Mouse (Mus musculus) urinary bladder, postnatal 10 days (tissue): ENCODE data around the gene Pax8.

Experiments
- DNase-seq: peaks from one replicate; pipeline ENCODE4 v3.0.0; 2022; ENCODE audit warnings: low spot score

The Pax8 gene

DNA sequence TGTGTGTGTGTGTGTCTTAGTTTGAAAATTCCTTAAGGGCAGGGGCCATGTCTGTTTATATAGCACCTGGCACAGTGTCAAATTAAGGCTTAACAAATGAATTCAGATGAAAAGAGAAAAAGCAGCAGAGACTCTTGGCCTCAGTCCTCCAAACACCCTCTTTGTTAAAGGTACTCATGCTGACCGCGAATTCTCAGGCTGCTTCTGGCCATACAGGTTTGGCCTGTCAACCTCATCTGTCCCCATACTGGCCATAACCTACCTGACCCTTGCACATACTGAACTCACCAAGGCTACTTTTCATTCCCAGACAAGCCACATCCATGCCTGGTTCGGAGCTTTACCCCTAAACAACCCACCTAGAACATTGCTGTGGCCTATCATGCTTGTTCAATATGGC lies 62.2 kb downstream of the Pax8 start:
- DNase-seq, result no peak

GRCm38 (mm10) chr2:24409166-24409565 lies 66.2 kb downstream of the Pax8 start:
- DNase-seq, result no peak

DNA sequence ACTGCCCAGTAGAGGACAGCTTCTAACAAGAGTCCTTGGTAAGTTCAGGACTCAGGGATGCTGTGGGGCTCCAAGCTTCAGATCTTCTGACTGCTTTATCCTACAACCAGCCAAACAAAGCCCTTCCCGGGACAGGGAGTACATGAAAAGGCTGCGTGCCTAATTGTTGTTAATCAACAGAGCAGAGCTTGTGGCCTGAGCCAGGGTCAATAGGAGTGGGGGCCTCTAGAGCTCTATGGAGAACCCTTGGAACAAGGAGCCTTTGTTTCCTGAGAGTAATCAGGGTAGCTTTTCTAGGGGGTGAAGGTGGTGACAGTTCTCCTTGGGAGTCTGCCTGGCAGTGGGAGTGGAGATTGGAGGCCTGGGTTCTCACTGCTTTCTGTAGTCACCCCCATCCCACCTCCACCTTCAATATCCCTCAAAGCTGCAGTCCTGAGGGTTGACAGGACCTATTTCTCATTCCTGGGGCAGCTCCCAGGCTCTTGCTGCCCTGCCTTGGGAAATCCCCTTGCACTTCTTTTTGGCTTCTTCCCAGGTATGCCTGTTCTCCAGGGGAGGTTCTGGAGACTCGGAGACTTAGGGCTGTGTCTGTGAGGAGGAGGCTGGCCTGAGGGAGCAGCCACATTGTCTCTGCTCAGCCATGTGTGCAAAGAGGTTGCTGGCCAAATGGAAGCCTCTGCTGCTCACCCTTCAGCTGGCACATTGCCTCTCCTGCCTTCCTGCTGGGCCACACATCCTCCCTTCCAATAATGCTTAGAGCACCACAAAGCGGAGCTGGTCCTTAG lies 67.5 kb downstream of the Pax8 start:
- no peak for DNase-seq

- no peak for DNase-seq
Observed at GRCm38 (mm10) chr2:24405345-24406012, 69.9 kb downstream of the Pax8 start.

DNA sequence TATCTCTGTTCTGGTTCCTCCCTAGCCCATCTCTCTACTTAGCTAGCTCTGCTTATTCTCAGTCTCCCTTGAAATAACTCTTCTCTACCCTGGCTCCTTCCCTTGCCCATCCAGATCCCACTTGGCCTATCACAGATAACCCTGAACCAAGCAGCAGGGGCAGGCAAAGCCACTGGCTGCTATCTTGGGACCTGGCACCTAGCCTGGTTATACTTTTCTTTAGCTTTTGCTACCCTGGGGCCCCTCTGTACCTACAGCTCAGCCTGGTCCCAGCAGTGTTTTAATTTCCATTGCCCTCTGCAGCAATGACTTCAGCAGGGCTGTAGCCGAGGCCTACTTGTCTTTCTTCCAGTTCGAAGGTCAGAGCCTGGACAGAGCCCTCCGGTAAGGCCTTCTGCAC lies 74.7 kb downstream of the Pax8 start:
- no peak for DNase-seq

- no peak for DNase-seq
Observed at GRCm38 (mm10) chr2:24397115-24397514, 78.3 kb downstream of the Pax8 start.

GRCm38 (mm10) chr2:24393251-24393650 lies 82.1 kb downstream of the Pax8 start:
- DNase-seq, result no peak

- DNase-seq, result no peak
Observed at GRCm38 (mm10) chr2:24387361-24388283, 87.8 kb downstream of the Pax8 start.

DNA sequence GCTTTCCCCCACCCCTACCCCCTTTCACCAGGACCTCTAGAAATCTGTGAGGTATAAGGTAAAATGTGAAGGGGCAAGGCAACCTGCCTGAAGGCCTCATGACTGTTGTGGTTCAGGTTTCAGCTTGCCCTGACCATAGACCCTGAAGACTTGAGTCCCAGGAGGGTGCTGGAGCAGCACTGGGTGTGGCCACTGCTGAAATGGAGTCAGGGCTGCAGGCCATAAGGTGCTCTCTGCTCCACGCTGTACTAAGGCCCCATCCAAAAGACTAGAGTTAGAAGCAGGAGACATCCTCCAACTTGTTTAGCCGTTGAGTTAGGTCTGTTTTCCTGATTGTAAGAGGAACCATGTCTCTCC lies 88.5 kb downstream of the Pax8 start:
- DNase-seq, result no peak

GRCm38 (mm10) chr2:24386158-24386963 lies 89.0 kb downstream of the Pax8 start:
- no peak for DNase-seq

GRCm38 (mm10) chr2:24385111-24385961 lies 90.1 kb downstream of the Pax8 start:
- DNase-seq, result no peak

GRCm38 (mm10) chr2:24384393-24384792 lies 91.0 kb downstream of the Pax8 start:
- no peak for DNase-seq

GRCm38 (mm10) chr2:24383636-24384035 lies 91.8 kb downstream of the Pax8 start:
- no peak for DNase-seq

- no peak for DNase-seq
Observed at GRCm38 (mm10) chr2:24382456-24383230, 92.8 kb downstream of the Pax8 start.

DNA sequence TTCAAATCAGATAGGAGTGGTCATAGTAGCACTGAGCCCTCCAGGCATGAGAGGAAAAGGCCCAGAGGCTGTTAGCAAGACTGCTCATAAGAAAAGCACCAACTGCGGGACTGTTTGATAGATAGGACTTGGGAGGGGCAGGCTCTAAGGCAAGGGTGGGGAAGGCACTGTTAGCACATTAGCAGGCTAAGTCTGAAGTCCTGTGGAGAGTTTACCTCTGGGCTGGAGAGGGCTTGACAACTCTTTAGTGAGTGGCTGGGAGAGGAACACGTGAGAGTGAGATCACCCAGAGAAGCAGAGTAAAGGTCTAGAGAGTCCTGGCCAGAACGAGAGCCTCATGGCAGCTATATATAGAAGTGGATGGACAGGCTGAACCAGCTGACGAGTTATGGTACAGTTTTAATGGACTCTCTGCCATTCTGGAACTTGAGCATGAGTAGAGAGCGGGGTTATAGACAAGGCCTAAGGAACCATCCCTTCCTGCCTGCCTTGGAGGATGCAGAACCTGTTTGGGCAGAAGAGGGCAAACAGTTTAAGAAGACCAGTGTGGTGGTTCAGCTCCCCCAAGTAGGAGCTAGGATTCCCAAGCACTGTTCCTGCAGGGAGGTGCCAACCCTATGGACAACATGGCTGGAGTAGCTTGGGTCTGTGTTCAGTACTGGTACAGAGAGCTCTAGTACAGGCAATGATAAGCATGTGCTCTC lies 96.5 kb downstream of the Pax8 start:
- no peak for DNase-seq
